Mouse (Mus musculus) liver, embryonic 11.5 days (tissue): ENCODE data around the gene Plin4. TPM values are rescaled to one million over a fixed set of nuclear protein-coding genes. Genes with fewer than 3 reads are reported as not detected.
"Not testable (repeated sequence)": the region's sequence is repeated elsewhere in the genome, so short reads cannot be mapped to it uniquely, and the experiment has no call there.

Experiments
- ATAC-seq: fragments of 200-750 bp; cut with Nextera tagmentation; replicated peaks from 2 replicates; pipeline ENCODE4 v1.8.0; 2017; ENCODE audit warnings: moderate number of reproducible peaks, mild to moderate bottlenecking, moderate TSS enrichment, moderate library complexity; ENCODE audit not compliant: low FRiP score
- DNase-seq: peaks from one replicate; pipeline ENCODE4 v3.0.0-alpha.2; 2017; ENCODE audit warnings: low spot score
- H3K27ac ChIP-seq: fragments of 300-500 bp; sonication (generic); 2 replicates; pipeline ENCODE4 v1.5.1; 2014; ENCODE audit warnings: mild to moderate bottlenecking, low read depth, low read length, control low read depth
- H3K27me3 ChIP-seq: fragments of 300-500 bp; sonication (generic); replicated peaks from 2 replicates; pipeline ENCODE4 v1.6.1; 2014; ENCODE audit warnings: low read length, mixed read lengths; ENCODE audit not compliant: control insufficient read depth, insufficient read depth
- H3K36me3 ChIP-seq: fragments of 300-500 bp; sonication (generic); 2 replicates; pipeline ENCODE4 v1.6.1; 2014; ENCODE audit warnings: mild to moderate bottlenecking, low read length, moderate library complexity, mixed read lengths; ENCODE audit not compliant: control insufficient read depth, insufficient read depth
- H3K4me1 ChIP-seq: fragments of 300-500 bp; sonication (generic); replicated peaks from 2 replicates; pipeline ENCODE4 v1.6.1; 2014; ENCODE audit warnings: low read length, mixed read lengths; ENCODE audit not compliant: control insufficient read depth, insufficient read depth
- H3K4me2 ChIP-seq: fragments of 300-500 bp; sonication (generic); 2 replicates; pipeline ENCODE4 v1.6.1; 2014; ENCODE audit warnings: mild to moderate bottlenecking, control low read depth, moderate library complexity
- H3K4me3 ChIP-seq: fragments of 300-500 bp; sonication (generic); 2 replicates; pipeline ENCODE4 v1.5.1; 2014; ENCODE audit warnings: low read depth, low read length, control low read depth
- H3K9ac ChIP-seq: fragments of 300-500 bp; sonication (generic); 2 replicates; pipeline ENCODE4 v1.6.1; 2014; ENCODE audit warnings: low read depth, low read length, control low read depth
- H3K9me3 ChIP-seq: fragments of 300-500 bp; sonication (generic); 2 replicates; pipeline ENCODE4 v1.6.1; 2016; ENCODE audit warnings: low read length, inconsistent platforms, mixed read lengths; ENCODE audit not compliant: control insufficient read depth
- WGBS: fragments of 180-500 bp; shearing (Covaris S2); extraction: QIAGEN DNeasy Blood & Tissue Kit; methylation state at CpG from one replicate; pipeline ENCODE4 v1.1.7; 2014; 5-methylcytosine and 5-hydroxymethylcytosine counted together
- polyA plus RNA-seq: library from polyadenylated mRNA; unstranded; fragments of >200 nt; fragmentation: Nextera tagmentation; extraction: Ambion mirVana; gene quantifications from 2 replicates; pipeline ENCODE4 v1.2.1, GENCODE M21; 2014

Gene Plin4
- polyA plus RNA-seq, 1 experiment from 2014 or later: 0.14 TPM

DNA sequence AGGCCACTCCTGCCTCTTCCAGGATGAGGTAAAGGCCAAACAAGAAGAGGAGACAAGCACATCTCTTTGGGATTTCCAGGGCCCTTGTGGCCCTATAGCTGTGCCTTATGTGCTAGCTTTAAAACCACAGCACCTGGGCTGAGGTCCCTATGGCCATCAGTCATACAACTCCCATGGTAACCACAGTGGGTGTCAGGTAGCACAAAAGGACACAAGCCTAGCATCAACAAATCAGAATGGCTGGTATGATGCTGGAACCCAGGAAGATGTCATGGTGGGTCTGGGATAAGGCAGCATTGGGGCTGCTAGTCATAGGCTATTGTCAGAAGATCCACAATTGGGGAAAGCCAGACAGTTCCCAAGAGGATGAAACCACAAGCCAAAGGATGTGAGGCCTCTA, 38.5 kb downstream of the Plin4 start:
- Histone ChIP-seq H3K4me1 (peaks cover 15% of the 10 kb centered on the region), H3K4me2 (no peak overlapping the region), H3K36me3 (peaks cover 52% of the 10 kb centered on the region), H3K4me3 (no peak overlapping the region), H3K27me3 (no peaks in the 10 kb centered on the region), H3K9ac (no peak overlapping the region), H3K9me3 (no peaks in the 10 kb centered on the region), H3K27ac (no peak overlapping the region)
- DNase-seq (no peak), ATAC-seq (no peak)

- Histone ChIP-seq H3K27me3 (no peaks in the 10 kb centered on the region), H3K9me3 (no peaks in the 10 kb centered on the region), H3K36me3 (peaks cover 71% of the 10 kb centered on the region), H3K27ac (no peak overlapping the region), H3K4me3 (no peak overlapping the region), H3K4me2 (no peak overlapping the region), H3K9ac (no peak overlapping the region), H3K4me1 (peaks cover 6% of the 10 kb centered on the region)
- ATAC-seq: no peak
- no peak for DNase-seq
- 95% methylated on average over 14 of the region's 14 CpGs for WGBS
Observed at GRCm38 (mm10) chr17:56069066-56069465, 40.5 kb downstream of the Plin4 start.

- ATAC-seq: no peak
Observed at GRCm38 (mm10) chr17:56066451-56066850, 43.2 kb downstream of the Plin4 start.

DNA sequence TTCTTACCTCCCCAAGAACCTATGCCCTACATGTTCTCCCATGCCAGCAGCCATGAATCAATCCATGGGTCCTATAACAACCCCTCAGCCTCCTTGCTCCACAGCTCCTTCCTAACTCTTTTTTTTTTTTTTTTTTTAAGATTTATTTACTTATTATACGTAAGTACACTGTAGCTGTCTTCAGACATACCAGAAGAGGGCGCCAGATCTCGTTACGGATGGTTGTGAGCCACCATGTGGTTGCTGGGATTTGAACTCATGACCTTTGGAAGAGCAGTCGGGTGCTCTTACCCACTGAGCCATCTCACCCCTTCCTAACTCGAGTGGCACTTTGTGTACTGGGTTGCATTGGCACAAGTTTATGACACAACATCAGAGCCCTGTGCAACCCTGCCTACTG, 43.9 kb downstream of the Plin4 start:
- not testable (repeated sequence) for H3K4me3 ChIP-seq, ATAC-seq, H3K9me3 ChIP-seq, H3K4me1 ChIP-seq, H3K27ac ChIP-seq, H3K4me2 ChIP-seq, H3K9ac ChIP-seq, H3K27me3 ChIP-seq, DNase-seq
- H3K36me3 ChIP-seq: peaks cover 90% of the 10 kb centered on the region
- WGBS: 86% methylated on average over 6 of the region's 6 CpGs

More at GRCm38 (mm10) chr17:56066451-56066850, 43.2 kb downstream of the Plin4 start:
- Histone ChIP-seq H3K36me3 (peaks cover 85% of the 10 kb centered on the region), H3K4me3 (no peak overlapping the region), H3K4me1 (no peaks in the 10 kb centered on the region), H3K27ac (no peak overlapping the region), H3K9me3 (no peaks in the 10 kb centered on the region), H3K4me2 (no peak overlapping the region), H3K27me3 (no peaks in the 10 kb centered on the region), H3K9ac (no peak overlapping the region)
- no peak for DNase-seq

GRCm38 (mm10) chr17:56062081-56062480, 47.5 kb downstream of the Plin4 start:
- 91% methylated on average over 7 of the region's 7 CpGs for WGBS
- Histone ChIP-seq H3K4me1 (no peaks in the 10 kb centered on the region), H3K9me3 (no peaks in the 10 kb centered on the region), H3K27ac (no peak overlapping the region), H3K27me3 (no peaks in the 10 kb centered on the region), H3K4me3 (no peak overlapping the region), H3K4me2 (no peak overlapping the region), H3K36me3 (peaks cover 87% of the 10 kb centered on the region), H3K9ac (no peak overlapping the region)
- ATAC-seq: no peak
- no peak for DNase-seq

DNA sequence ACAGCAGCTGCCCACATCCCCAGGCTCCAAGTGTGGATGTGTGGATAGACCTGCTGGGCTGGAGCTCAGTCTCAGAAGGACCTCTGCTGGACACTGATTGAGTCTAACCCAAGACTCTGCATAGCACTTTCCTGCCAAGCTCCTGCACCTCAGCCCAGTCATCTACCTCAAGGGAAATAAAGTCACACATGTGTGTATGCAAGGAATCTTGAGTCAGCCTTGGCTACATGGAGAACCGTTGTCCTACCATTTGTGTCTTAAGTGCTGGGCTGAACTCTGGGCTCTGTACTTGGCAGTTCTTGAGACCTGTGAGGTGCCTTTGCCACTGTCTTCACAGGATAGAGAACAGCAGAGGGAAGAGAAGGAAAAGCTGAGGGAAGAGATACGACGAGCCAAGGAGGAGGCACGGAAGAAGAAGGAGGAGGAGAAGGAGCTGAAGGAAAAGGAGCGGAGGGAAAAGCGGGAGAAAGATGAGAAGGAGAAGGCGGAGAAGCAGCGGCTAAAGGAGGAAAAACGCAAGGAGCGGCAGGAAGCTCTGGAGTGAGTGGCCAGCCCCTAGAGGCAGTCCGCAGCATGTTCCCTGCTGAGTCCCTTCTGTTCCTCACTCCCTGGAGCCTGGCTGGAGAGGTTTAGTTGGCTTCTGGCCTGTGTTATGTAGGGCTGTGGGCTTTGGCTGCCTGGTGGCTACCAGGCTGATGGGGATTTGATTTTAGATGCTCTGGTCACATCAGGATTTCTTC, 52.1 kb downstream of the Plin4 start:
- ATAC-seq: no peak
- WGBS: 91% methylated on average over 11 of the region's 11 CpGs
- no peaks in the 10 kb centered on the region for H3K4me1 ChIP-seq
- H3K36me3 ChIP-seq: peaks cover 66% of the 10 kb centered on the region
- H3K9ac ChIP-seq: no peak overlapping the region
- no peak overlapping the region for H3K27ac ChIP-seq
- H3K9me3 ChIP-seq: no peaks in the 10 kb centered on the region
- no peak overlapping the region for H3K4me2 ChIP-seq
- no peak for DNase-seq
- H3K4me3 ChIP-seq: no peak overlapping the region
- H3K27me3 ChIP-seq: no peaks in the 10 kb centered on the region

DNA sequence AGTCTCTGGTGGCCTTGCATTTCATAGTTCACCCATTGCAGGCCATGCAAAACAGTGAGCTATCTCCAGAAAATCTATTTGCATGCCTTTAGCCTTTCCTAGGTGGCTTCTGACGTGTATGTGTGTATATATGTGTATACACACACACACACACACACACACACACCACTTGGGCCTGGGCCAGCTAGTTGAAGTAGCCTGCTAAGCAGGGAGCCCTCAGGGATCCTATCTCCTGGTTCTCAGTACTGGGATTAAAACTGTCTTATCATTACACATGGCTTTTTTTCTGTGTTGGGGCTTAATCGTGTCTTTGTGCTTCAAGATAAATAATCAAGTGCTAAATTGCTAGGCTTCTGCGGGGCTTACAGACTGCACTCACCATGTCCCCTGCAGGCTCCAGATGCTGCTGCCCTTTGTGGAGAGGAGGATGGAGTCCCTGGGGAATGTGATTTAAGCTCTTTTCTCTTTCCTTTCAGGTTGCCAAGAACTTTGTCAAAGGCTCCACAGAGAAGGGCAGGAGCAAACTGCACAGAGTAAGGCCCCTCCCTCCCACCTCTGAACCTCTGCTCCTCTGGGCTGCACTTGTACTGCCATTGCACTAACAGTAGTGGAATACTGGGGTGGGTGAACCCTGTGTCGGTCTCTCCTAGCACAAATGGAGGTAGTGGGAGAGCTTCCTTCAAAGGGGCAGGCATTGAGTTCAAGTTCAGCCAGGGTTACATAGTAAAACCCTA, 53.5 kb downstream of the Plin4 start:
- Histone ChIP-seq H3K9ac (no peak overlapping the region), H3K4me3 (no peak overlapping the region), H3K4me1 (no peaks in the 10 kb centered on the region), H3K9me3 (no peaks in the 10 kb centered on the region), H3K4me2 (no peak overlapping the region), H3K27ac (no peak overlapping the region), H3K36me3 (peaks cover 62% of the 10 kb centered on the region), H3K27me3 (no peaks in the 10 kb centered on the region)
- WGBS: 70% methylated on average over 4 of the region's 4 CpGs
- ATAC-seq: no peak
- DNase-seq: no peak

DNA sequence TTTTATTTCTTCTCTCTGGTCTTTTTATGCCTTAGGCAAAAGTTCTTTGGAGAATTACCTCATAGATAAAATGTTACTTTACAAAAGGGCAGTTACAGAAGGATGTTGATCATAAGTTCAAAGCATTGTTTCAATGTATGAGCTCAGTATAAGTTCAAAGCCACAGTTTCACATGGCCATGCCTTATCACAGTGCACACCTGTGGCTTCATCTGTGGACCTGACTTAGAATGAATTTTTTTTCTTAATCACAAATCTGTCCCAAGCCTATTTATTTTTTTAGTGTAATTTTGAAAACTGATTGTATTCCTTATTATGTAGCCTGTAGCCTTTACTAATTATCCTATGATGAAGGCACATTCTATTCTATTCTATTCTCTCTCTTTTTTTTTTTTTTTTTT, 54.7 kb downstream of the Plin4 start:
- Histone ChIP-seq H3K27me3 (no peaks in the 10 kb centered on the region), H3K4me3 (no peak overlapping the region), H3K9me3 (no peaks in the 10 kb centered on the region), H3K36me3 (peaks cover 55% of the 10 kb centered on the region), H3K27ac (no peak overlapping the region), H3K9ac (no peak overlapping the region), H3K4me1 (no peaks in the 10 kb centered on the region), H3K4me2 (no peak overlapping the region)
- no peak for DNase-seq
- no peak for ATAC-seq

- no peaks in the 10 kb centered on the region for H3K27me3 ChIP-seq
- peaks cover 44% of the 10 kb centered on the region for H3K36me3 ChIP-seq
- no peak overlapping the region for H3K9ac ChIP-seq
- no peaks in the 10 kb centered on the region for H3K4me1 ChIP-seq
- DNase-seq (no peak), ATAC-seq (no peak)
- no peak overlapping the region for H3K4me2 ChIP-seq
- WGBS: 90% methylated on average over 5 of the region's 5 CpGs
- no peaks in the 10 kb centered on the region for H3K9me3 ChIP-seq
- H3K4me3 ChIP-seq: no peak overlapping the region
- no peak overlapping the region for H3K27ac ChIP-seq
Observed at GRCm38 (mm10) chr17:56051369-56051768, 58.2 kb downstream of the Plin4 start.
